Mouse (Mus musculus) right cerebral cortex, adult 18-20 months (tissue): ENCODE measurements around the gene Ccsap.

Source experiments
- DNase-seq: peaks from one replicate; pipeline ENCODE4 v3.0.0; 2022; ENCODE audit warnings: mixed read lengths

Ccsap gene

DNA sequence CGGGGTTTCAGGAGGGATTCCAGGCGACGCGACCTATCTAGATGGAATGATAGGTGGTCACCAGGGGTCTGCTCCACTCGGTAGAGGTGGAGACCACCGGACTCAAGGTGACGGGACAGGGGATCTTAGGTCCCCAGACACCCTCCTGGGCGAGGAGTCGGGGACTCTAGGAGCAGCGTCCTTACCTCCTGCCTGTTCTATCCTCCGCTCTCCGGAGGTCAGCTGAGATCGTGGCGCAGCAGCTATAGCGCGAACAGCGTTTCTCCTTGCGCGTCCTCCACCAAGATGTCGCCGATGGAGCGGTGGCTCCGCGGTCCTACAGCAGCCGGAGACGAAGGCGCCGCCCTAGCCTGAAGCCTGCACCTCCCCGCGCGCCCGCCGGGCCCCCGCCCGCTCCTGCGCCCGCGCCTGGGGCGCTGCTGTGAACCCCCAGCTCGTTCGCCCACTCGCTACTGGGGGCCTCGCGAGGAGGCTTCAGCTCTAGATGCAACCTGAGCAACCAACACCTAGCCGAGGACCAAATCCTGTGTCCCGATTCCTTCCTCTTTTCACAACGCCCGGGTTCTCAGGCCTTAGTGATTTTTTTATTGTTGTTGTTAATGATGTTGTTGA lies at the start of gene Ccsap:
TSS of gene Ccsap (minus strand) at position 562 of the 612 bp plus-strand sequence.
- DNase-seq, result peak; percentile 79

GRCm38 (mm10) chr8:123907604-123908003 lies 47.6 kb upstream of the Ccsap start:
- no peak for DNase-seq

DNA sequence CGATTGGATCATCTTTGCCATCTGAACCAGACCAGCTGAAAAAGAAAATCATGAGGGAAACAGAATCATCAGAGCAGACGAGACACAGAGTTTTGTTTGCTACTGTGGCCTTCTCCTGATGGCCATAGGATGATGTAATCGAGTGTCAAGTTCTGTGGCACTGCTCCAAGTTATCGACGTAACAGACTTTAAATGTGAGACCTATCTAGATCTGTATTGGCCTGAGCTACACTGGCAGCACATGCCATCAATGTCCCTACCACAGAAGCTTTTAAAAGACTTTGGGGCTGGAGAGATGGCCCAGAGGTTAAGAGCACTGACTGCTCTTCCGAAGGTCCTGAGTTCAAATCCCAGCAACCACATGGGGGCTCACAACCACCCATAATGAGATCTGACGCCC lies 42.6 kb upstream of the Ccsap start:
- no peak for DNase-seq

DNA sequence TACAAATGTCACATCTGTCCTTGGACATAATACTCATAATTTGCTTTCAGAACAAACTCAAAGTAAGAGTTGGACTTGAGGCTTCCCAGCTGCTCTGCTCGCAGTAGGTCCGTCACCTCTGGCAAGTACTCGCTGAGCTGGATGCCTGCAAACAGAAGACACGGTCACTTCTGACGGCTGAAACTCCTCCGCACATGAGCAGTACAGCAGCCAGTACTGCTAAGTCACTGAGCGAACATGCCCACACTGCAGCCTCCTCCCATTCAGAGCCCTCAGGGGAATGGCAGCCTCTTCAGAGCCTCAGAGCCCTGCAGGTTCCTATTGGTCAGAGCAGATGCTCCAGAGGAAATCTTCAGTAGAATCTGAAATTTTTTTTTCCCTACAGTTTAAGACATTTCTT lies 39.4 kb upstream of the Ccsap start:
- DNase-seq, result peak; percentile 68

DNA sequence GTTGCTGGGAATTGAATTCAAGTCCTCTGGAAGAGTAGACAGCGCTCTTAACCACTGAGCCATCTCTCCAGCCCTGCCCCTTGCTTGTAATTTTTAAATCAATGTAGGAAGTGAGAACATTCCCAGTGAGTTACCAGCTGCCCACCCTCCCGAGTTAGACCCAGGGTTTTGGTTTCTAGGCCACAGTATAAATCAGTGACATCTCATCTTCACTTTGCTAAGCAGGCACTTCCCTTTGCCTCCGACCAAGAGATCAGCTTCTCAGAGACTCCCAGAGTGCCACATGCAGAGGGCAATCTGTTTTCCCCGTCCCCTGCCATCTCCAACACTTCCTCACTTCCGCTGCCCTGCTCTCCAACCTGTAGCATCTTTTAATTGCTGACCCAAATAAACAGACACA lies 38.6 kb upstream of the Ccsap start:
- no peak for DNase-seq

DNA sequence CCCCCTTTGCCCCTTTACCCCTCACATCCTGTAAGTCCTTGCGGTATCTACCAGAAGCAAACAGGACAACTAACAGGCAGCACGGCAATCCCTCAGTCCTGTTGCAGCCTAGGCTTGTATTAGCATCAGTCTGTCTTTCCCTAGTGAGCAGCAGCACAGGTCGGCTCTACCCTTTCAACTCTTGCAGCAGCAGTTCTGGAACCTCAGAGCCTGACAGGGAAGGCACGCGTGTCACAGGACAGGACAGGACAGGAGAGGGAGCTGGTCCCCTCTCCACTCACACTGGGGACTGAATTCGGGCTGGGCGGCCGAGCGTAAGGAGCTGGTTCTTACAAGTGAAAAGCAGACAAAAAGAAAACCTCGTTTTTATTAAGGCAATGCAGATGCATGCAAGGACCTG lies 36.8 kb upstream of the Ccsap start:
- DNase-seq, result no peak

GRCm38 (mm10) chr8:123896366-123896761 lies 36.4 kb upstream of the Ccsap start:
- DNase-seq, result no peak

DNA sequence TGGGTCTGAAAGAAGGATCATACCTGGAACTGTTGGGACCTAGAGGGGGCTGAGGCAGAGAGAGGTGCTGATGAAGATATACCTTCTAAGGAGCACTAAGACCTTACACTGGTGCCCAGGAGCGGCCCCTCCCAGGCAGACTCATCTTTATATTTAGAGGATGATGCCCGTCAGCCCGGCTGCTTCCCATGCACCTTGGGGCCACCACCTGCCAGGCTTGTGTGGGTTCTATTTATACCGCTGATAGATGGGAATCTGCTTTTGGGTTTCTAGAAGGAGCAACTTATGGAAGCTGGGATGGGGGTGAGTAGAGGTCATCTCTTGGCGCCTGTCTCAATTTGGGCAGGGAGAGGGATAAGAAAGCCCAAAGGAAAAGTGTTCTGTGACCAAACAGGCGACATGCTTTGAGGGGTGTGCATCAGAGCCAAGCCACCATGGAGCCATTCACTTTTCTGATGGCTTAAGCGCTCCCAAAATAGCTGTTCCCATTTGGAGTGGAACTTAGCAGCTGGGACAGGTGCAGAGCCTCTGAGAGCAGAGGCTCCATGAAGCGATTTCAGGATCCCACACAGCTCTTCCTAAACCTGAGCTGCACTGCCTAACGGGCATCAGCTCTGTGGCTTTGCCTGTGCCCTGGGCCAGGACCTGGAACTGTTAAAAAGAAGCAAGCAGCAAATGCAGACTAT lies 35.8 kb upstream of the Ccsap start:
- no peak for DNase-seq

DNA sequence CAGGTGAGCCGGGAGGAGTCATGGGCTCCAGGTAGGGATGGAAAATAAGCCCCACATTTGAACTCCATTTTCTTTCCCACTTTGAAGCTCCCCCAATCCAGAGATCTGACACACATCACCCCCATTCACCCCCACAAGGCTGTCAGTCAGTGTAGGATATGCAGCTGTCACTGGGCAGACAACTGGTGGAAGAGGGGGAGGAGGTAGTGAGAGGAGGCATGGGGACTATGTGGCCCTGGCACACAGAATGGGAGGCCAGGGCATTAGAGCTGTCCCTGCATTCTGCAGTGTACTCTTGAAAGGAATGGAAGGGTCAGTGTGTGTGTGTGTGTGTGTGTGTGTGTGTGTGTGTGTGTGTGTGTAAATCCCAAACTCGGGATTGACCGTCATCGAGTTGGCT lies 35.2 kb upstream of the Ccsap start:
- no peak for DNase-seq

GRCm38 (mm10) chr8:123894502-123895097 lies 34.6 kb upstream of the Ccsap start, which contains the start of gene Acta1:
TSS of gene Acta1 (minus strand) at chr8:123894751.
- DNase-seq, result no peak

- no peak for DNase-seq
Observed at GRCm38 (mm10) chr8:123893413-123893812, 33.4 kb upstream of the Ccsap start.

- no peak for DNase-seq
Observed at GRCm38 (mm10) chr8:123892586-123893155, 32.7 kb upstream of the Ccsap start.

GRCm38 (mm10) chr8:123891883-123892585 lies 32.0 kb upstream of the Ccsap start:
- peak; percentile 90 for DNase-seq

- DNase-seq, result no peak
Observed at GRCm38 (mm10) chr8:123891271-123891670, 31.3 kb upstream of the Ccsap start.

DNA sequence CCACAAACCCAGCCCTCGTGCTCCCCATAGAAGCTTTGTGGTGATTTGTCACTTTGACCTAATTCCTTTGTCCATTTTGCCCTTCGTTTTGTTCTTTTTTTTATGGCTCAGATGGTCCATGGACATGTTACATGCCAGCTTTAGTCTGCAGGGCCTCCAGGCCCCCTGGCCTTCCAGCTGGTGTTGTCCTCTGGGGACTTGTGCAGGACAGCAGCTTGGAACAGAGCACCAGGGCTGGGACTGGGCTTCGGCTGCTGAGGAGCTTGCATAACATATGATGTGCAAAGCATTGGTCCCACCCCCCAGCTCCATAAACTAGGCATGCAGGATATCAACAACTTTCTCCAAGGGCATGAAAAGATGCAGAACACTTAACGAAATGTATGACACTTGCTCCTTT lies 29.8 kb upstream of the Ccsap start:
- DNase-seq, result no peak

DNA sequence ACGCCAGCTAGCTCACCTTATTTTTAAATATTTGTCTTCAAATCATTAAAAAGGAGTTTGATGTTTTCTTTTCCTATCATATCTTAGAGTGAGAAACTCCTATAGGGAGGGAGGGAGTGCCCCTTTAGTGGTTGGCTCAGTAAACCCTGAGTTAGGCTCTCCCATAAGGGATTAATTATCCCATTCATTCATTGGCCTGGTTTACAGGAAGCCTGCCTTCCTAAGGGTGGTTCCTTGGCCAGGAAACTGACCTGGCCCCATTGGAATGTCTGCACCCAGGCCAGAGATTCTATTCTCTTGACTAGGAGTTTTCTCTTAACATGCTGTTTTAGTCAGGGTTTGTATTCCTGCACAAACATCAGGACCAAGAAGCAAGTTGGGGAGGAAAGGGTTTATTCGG lies 27.9 kb upstream of the Ccsap start:
- no peak for DNase-seq

DNA sequence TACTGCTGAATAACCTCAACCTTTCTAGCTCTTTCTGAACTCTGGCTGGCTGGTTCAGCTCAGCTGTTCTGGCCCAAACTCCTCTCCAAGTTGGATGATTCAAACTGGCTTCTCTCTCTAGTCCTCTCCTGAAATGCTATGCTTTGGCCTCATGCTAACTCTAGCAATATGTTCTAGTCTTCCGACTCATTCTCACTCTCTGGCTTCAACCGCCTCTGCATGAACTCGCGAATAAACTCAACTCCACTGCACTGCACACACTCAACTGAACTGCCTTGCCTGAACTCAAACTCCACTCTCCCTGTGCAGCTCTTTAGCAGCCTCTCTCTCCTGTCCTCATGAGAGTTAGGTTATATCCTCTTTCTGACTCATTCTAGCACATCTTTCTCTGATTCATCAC lies 27.2 kb upstream of the Ccsap start:
- peak; percentile 51 for DNase-seq

- DNase-seq, result peak; percentile 91
Observed at GRCm38 (mm10) chr8:123884721-123885565, 24.9 kb upstream of the Ccsap start.

DNA sequence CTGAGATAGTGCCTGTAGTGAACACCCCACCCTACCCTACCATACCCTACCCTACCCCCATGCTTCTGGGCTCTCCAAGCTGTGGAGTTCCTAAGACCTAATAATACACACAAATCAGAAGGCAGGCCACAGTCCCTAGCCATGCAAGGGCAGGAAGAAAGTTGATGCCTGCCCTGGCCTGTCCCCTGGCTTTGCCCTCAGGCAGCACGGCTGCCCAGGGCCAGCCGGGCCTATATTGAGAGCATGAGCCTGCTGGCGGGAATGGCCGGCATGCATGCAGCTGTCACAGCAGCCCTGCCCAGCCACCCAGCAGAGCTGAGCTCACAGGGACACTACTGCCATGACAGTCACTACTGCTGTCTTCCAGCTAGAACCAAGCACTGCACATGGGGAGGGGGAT lies 23.1 kb upstream of the Ccsap start:
- DNase-seq, result no peak

DNA sequence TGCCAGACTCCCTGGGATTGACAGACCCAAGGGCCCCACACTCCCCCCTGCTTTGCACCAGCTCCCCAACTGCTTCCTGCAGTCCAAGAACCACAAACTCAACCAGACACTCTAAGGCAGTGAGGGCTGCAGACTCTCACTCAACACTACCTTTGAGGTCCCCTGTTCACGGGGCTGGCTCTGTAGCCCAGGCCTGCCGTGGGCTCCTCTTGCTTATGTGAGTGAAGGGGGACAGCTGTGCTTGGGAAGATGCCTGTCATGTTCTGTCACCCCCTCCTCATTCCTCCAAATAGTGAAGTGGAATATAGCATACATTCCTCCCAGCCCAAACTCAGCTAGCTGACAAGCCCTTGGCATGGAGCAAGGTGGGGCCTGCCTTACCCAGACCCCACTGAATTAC lies 22.4 kb upstream of the Ccsap start:
- no peak for DNase-seq

- no peak for DNase-seq
Observed at GRCm38 (mm10) chr8:123880821-123881350, 20.9 kb upstream of the Ccsap start.

GRCm38 (mm10) chr8:123880271-123880670 lies 20.3 kb upstream of the Ccsap start:
- DNase-seq, result peak; percentile 83
